Comparison of ENCODE assay signal across 21 mouse cellular contexts in the genomic region with DNA sequence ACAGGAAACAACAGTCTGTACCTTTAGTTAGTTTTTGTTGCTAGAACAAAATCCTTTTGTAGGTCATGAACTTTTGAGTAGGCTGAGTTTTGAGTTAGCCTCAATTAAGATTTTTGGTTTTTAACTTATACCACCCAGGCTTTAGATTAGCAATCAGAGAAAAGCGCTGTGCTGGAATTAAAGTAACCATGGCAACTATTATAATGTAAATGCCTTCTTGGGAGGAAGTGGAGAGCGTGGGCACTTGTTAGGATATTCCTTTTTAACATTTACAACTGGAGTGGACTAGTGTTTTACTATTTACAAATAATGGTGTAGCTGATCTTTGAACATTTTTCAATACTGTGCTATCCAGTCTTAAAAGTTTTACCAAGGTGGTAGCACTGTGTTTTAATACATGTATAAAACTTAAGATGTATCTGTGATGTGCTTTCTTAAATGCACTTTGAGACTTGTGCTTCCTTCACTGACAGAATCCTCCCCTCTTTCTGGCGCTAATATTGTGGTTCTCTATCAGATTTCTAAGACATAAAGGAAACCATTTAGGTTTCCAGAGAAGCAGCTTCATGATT. TPM values are rescaled to one million over a fixed set of nuclear protein-coding genes. Genes with fewer than 3 reads are reported as not detected.
DNase-seq lines count a peak whose midpoint lies in the region; ATAC-seq lines count a peak whose summit lies in the region.
"Had no signal": no experiment of that assay in that cellular context is flagged by ENCODE, and none has a peak within 500 bp of the region (broad histone marks: within the 10 kb centered on the region; RNA-seq: fewer than 3 reads in every experiment).

No protein-coding gene starts in this region.

- intact Hi-C loops in gastrocnemius, postnatal 36 days (cut with DNase I): no loop called here

- H3K4me2 ChIP-seq in midbrain, embryonic 11.5 days: no peak overlapping the region; the same call in 1 of the 2 replicates
- H3K4me2 ChIP-seq in forebrain, embryonic 14.5 days (ENCODE audit: low read length): no peak overlapping the region
- H3K4me2 ChIP-seq: embryonic facial prominence, embryonic 15.5 days; heart, embryonic 12.5 days; limb, embryonic 12.5 days; liver, embryonic 12.5 days; midbrain, embryonic 12.5 days had no signal

- no peak overlapping the region for H3K9ac ChIP-seq in midbrain, embryonic 11.5 days (ENCODE audit: low read length)
- H3K9ac ChIP-seq in forebrain, embryonic 14.5 days (ENCODE audit: low read length): no peak overlapping the region
- H3K9ac ChIP-seq: embryonic facial prominence, embryonic 15.5 days; heart, embryonic 12.5 days; limb, embryonic 12.5 days; liver, embryonic 12.5 days; midbrain, embryonic 12.5 days had no signal

- WGBS in midbrain, embryonic 11.5 days: 17% methylated on average over 3 of the region's 3 CpGs
- WGBS in midbrain, embryonic 10.5 days: 27% methylated on average over 3 of the region's 3 CpGs
- WGBS in forebrain, embryonic 14.5 days: 1% methylated on average over 3 of the region's 3 CpGs

- peak; percentile 23 for DNase-seq in embryo, embryonic 10 days (ENCODE audit: low spot score)
- no peak for DNase-seq in embryo, embryonic 9.5 days (ENCODE audit: extremely low spot score)
- DNase-seq in midbrain, embryonic 11.5 days (ENCODE audit: low spot score, missing footprints): peak; percentile 90
- DNase-seq in midbrain, embryonic 10.5 days (ENCODE audit: low spot score): no peak
- DNase-seq in forebrain, embryonic 14.5 days (ENCODE audit: low spot score): peak; percentile 73
- no peak for DNase-seq in heart, adult 8-10 months (ENCODE audit: low spot score)
- DNase-seq in gastrocnemius, postnatal 36 days: no peak
- DNase-seq: adrenal gland, postnatal 36 days; cerebellum, adult 2 months; heart, postnatal 14 days; kidney, adult 11 months; lung, adult 2 months; right cerebral cortex, postnatal 4 days had no signal

- no peaks in the 10 kb centered on the region for H3K36me3 ChIP-seq in midbrain, embryonic 11.5 days (ENCODE audit: control insufficient read depth, insufficient read depth, low read length)
- H3K36me3 ChIP-seq in midbrain, embryonic 10.5 days: no peaks in the 10 kb centered on the region
- no peaks in the 10 kb centered on the region for H3K36me3 ChIP-seq in forebrain, embryonic 14.5 days (ENCODE audit: control insufficient read depth, insufficient read depth, low read length)
- H3K36me3 ChIP-seq: embryonic facial prominence, embryonic 15.5 days; heart, embryonic 12.5 days; limb, embryonic 12.5 days; liver, embryonic 12.5 days; midbrain, embryonic 12.5 days had no signal

- no peak for ATAC-seq in midbrain, embryonic 11.5 days (ENCODE audit: low FRiP score)
- ATAC-seq in forebrain, embryonic 14.5 days: no peak
- no peak for ATAC-seq in frontal cortex, adult (ENCODE audit: low TSS enrichment)
- ATAC-seq: liver, embryonic 12.5 days had no signal

- no peak overlapping the region for H3K4me3 ChIP-seq in midbrain, embryonic 11.5 days (ENCODE audit: low read depth, low read length)
- H3K4me3 ChIP-seq in midbrain, embryonic 10.5 days: no peak overlapping the region
- no peak overlapping the region for H3K4me3 ChIP-seq in forebrain, embryonic 14.5 days (ENCODE audit: low read depth, low read length)
- H3K4me3 ChIP-seq: embryonic facial prominence, embryonic 15.5 days; heart, embryonic 12.5 days; limb, embryonic 12.5 days; liver, embryonic 12.5 days; midbrain, embryonic 12.5 days had no signal

- H3K27me3 ChIP-seq in midbrain, embryonic 11.5 days (ENCODE audit: control insufficient read depth, insufficient read depth, low read length): no peaks in the 10 kb centered on the region
- no peaks in the 10 kb centered on the region; the same call in 1 of the 2 replicates for H3K27me3 ChIP-seq in midbrain, embryonic 10.5 days (ENCODE audit: low read depth, poor library complexity, severe bottlenecking)
- no peaks in the 10 kb centered on the region for H3K27me3 ChIP-seq in forebrain, embryonic 14.5 days (replicated peaks; ENCODE audit: control insufficient read depth, insufficient read depth, low read length)
- H3K27me3 ChIP-seq: embryonic facial prominence, embryonic 15.5 days; heart, embryonic 12.5 days; limb, embryonic 12.5 days; liver, embryonic 12.5 days; midbrain, embryonic 12.5 days had no signal

- H3K9me3 ChIP-seq in midbrain, embryonic 11.5 days (ENCODE audit: control insufficient read depth, low read length): no peaks in the 10 kb centered on the region
- no peaks in the 10 kb centered on the region for H3K9me3 ChIP-seq in midbrain, embryonic 10.5 days (replicated peaks)
- H3K9me3 ChIP-seq in forebrain, embryonic 14.5 days (replicated peaks; ENCODE audit: control insufficient read depth, low read length): no peaks in the 10 kb centered on the region
- H3K9me3 ChIP-seq: embryonic facial prominence, embryonic 15.5 days; G1E; heart, embryonic 12.5 days; limb, embryonic 12.5 days; liver, embryonic 12.5 days; midbrain, embryonic 12.5 days had no signal

- H3K27ac ChIP-seq in midbrain, embryonic 11.5 days (ENCODE audit: low read depth, low read length): no peak overlapping the region
- no peak overlapping the region for H3K27ac ChIP-seq in midbrain, embryonic 10.5 days (replicated peaks)
- H3K27ac ChIP-seq in forebrain, embryonic 14.5 days (ENCODE audit: low read depth, low read length): no peak overlapping the region
- H3K27ac ChIP-seq: embryonic facial prominence, embryonic 15.5 days; limb, embryonic 12.5 days; liver, embryonic 12.5 days; midbrain, embryonic 12.5 days had no signal

- H3K4me1 ChIP-seq in midbrain, embryonic 11.5 days (ENCODE audit: control insufficient read depth, insufficient read depth, low read length): peaks cover 6% of the 10 kb centered on the region
- peaks cover 11% of the 10 kb centered on the region for H3K4me1 ChIP-seq in midbrain, embryonic 10.5 days
- H3K4me1 ChIP-seq in forebrain, embryonic 14.5 days (ENCODE audit: control insufficient read depth, insufficient read depth, low read length): peaks cover 6% of the 10 kb centered on the region; the same call in 1 of the 2 replicates
- H3K4me1 ChIP-seq: embryonic facial prominence, embryonic 15.5 days; heart, embryonic 12.5 days; limb, embryonic 12.5 days had no signal

RNA-seq across cellular contexts. Expression of gene Ahcyl2, which starts 21.1 kb away (rescaled TPM):
- 11.3 and 11.8 TPM in 2 replicates for polyA plus RNA-seq in midbrain, embryonic 11.5 days (2014; fragmentation: Nextera tagmentation; extraction: Ambion mirVana)
- 12.5 and 13.7 TPM in 2 replicates for polyA plus RNA-seq in midbrain, embryonic 10.5 days (2016; fragmentation: Nextera tagmentation; extraction: Ambion mirVana)
- 8.6 and 11.5 TPM in 2 replicates for polyA plus RNA-seq in forebrain, embryonic 14.5 days (2014; fragmentation: Nextera tagmentation; extraction: Ambion mirVana)
- total RNA-seq in heart, adult 8-10 months (2022): 10 to 100 TPM; 14.2 to 19.6 (median 17.2) TPM
- total RNA-seq in gastrocnemius, postnatal 36 days (2021): 10 to 100 TPM; 12.7 to 14.5 TPM

RNA-seq across cellular contexts. Expression of gene Smo, which starts 53.6 kb away (rescaled TPM):
- 38.6 and 44.5 TPM in 2 replicates for polyA plus RNA-seq in midbrain, embryonic 11.5 days (2014; fragmentation: Nextera tagmentation; extraction: Ambion mirVana)
- polyA plus RNA-seq in midbrain, embryonic 10.5 days (2016; fragmentation: Nextera tagmentation; extraction: Ambion mirVana): 49.6 and 51.7 TPM in 2 replicates
- 9.7 and 10.4 TPM in 2 replicates for polyA plus RNA-seq in forebrain, embryonic 14.5 days (2014; fragmentation: Nextera tagmentation; extraction: Ambion mirVana)
- 1 to 10 TPM; 6.9 to 9.2 (median 7.7) TPM for total RNA-seq in heart, adult 8-10 months (2022)
- 1 to 10 TPM; 4.4 to 4.5 TPM for total RNA-seq in gastrocnemius, postnatal 36 days (2021)
- total RNA-seq: neutrophil, adult 5-6 weeks had no signal

Comparison
In these comparisons a context has a peak if more than half of its experiments do, and no peak if none do; other contexts are left out.
1. DNase-seq: peak in embryo, embryonic 10 days (single experiment), midbrain, embryonic 11.5 days (single experiment) and forebrain, embryonic 14.5 days (single experiment); none in embryo, embryonic 9.5 days (single experiment), midbrain, embryonic 10.5 days (single experiment), heart, adult 8-10 months (single experiment) and gastrocnemius, postnatal 36 days (0 of 2).